Mouse (Mus musculus): ENCODE measurements around the gene Slc22a19.
A peak's percentile ranks its signal among the peaks of the same experiment; 100 is the strongest.
"Not testable (repeated sequence)": the region's sequence is repeated elsewhere in the genome, so short reads cannot be mapped to it uniquely, and the experiment has no call there.

Gene Slc22a19

DNA sequence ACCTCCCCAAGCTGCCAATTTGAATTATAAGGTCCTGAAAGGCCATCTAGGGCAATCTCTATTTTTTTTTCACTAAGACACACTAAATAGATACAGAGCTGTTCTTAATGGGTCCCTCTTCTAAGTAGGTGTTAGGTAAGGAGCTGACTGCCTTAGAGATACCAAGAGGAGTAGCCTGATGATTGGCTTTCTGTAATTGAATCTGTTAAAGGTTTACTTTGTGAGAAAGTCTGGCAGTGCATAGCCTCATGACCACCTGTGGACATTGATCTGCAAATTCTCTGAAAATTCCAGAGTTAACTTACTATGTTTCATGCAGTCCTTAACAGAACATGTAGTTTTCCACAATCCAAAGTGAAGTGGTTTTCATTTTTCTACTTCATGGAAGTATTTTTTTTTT lies at the start of gene Slc22a19:
Slc22a19 (minus strand) TSS at position 163 of the 400 bp plus-strand sequence.
- DNase-seq (ENCODE audit: low read depth, low spot score) = no peak

DNA sequence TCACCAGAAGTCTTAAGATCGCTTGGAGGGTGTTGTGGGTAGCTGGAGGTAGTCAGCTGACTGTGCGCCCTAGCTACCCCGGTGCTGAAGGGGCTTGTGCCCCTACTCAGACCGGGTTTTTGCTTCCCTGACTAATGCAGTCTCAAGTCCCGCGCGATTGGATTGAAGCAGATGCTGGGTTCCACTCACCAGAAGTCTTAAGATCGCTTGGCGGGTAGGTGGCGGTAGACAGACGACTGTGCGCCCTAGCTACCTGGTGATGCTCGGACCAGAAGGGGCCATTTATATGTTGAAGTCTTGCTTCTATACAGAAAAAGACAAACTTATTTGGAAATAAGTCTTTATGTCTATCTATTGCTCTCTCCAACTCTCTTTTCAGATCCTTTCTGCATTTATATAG lies 42.3 kb upstream of the Slc22a19 start:
- DNase-seq (ENCODE audit: low read depth, low spot score) = peak; percentile 55

GRCm38 (mm10) chr19:7729543-7729942 lies 18.4 kb upstream of the Slc22a19 start:
- DNase-seq (ENCODE audit: low read depth, low spot score) = peak; percentile 30

- DNase-seq (ENCODE audit: low read depth, low spot score) = not testable (repeated sequence)
Observed at GRCm38 (mm10) chr19:7693104-7693503, 18.0 kb downstream of the Slc22a19 start.

- DNase-seq (ENCODE audit: low read depth, low spot score) = no peak
Observed at GRCm38 (mm10) chr19:7691259-7691658, 19.9 kb downstream of the Slc22a19 start.

DNA sequence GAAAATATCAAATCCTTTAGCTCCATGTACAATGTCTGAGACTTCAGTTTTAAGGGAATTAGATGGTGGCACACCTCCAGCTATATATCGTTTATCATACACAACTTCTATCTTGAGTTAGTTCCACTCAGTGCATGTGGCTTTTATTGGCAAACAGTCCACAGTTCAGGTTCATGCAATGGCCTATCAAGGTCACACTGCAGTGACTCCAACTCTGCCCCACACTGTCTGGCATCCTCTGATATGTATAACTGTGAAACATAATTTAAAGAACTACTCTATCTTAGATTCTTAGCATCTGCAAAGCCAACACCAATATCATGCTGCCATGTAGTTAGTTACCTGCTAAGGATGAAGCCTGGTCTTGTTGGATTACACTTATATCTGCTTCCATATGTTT lies 23.1 kb downstream of the Slc22a19 start:
- no peak for DNase-seq (ENCODE audit: low read depth, low spot score)

- no peak for DNase-seq (ENCODE audit: low read depth, low spot score)
Observed at GRCm38 (mm10) chr19:7672033-7672432, 39.1 kb downstream of the Slc22a19 start.

- DNase-seq (ENCODE audit: low read depth, low spot score) = no peak
Observed at GRCm38 (mm10) chr19:7648913-7649666, 62.0 kb downstream of the Slc22a19 start.

- no peak for DNase-seq (ENCODE audit: low read depth, low spot score)
Observed at GRCm38 (mm10) chr19:7633786-7634185, 77.3 kb downstream of the Slc22a19 start.

DNA sequence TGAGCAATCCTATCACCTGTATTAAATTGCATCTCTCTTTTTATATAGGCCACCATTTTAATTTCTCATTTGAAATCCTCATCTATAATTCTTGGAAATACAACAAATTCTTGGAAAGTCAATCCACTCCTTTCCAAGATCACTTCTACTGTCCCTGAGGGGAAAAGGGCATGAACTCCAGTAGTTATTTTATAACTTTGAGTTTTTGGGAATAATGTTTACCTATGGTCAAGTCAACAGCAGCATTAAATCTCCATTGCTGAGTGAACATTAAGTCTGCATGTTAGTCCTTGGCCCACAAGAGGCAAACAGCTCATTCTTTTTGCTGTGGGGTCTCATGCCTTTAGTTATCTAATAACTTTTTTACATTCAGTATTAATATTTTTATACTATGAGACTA lies 78.1 kb downstream of the Slc22a19 start:
- no peak for DNase-seq (ENCODE audit: low read depth, low spot score)
